In the genomic region with DNA sequence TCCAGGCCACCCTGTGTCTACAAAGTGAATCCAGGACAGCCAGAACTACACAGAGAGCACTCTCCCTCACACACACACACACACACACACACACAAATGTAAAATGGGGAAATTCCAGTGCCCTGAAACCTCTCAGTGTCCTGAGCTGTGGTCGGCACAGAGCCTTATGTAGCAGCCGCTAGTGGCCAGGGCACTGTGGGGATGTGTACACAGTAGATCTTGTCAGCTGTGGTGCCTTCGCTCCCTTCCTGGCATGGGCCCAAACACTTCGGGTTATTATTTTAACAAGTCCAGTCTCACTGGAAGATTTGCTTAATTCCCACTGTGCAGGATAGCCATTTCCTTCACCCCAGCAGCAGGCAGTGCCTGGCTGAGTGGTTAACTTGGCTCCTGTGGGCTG, we compare ENCODE assay signal across 15 mouse cellular contexts.
A peak's percentile ranks its signal among the peaks of the same experiment; 100 is the strongest.
DNase-seq lines count a peak whose midpoint lies in the region; ATAC-seq and TF ChIP-seq lines count a peak whose summit lies in the region.
"Had no signal": no experiment of that assay in that cellular context is flagged by ENCODE, and none has a peak within 500 bp of the region (broad histone marks: within the 10 kb centered on the region; RNA-seq: fewer than 3 reads in every experiment).

No protein-coding gene starts in this region.

- H3K9ac ChIP-seq in kidney, embryonic 15.5 days: no peak overlapping the region
- H3K9ac ChIP-seq in CH12.LX (ENCODE audit: insufficient read depth, low read depth): no peak overlapping the region
- H3K9ac ChIP-seq in hindbrain, embryonic 16.5 days (ENCODE audit: low read depth, low read length): no peak overlapping the region
- H3K9ac ChIP-seq: hindbrain, embryonic 14.5 days had no signal

- no peak overlapping the region for H3K4me3 ChIP-seq in kidney, embryonic 15.5 days (replicated peaks)
- no peak overlapping the region for H3K4me3 ChIP-seq in CH12.LX (replicated peaks in 1 of 3; ENCODE audit: low read depth in 2 of 3, low read length in 2 of 3, poor library complexity in 1 of 3)
- H3K4me3 ChIP-seq in embryonic facial prominence, embryonic 10.5 days: no peak overlapping the region
- no peak overlapping the region for H3K4me3 ChIP-seq in hindbrain, embryonic 16.5 days (ENCODE audit: low read length)
- H3K4me3 ChIP-seq: heart, adult 2 months had no signal

- no peak overlapping the region for H3K4me2 ChIP-seq in kidney, embryonic 15.5 days
- peak overlapping the region; percentile 17; the same call in 1 of the 2 replicates for H3K4me2 ChIP-seq in CH12.LX (ENCODE audit: insufficient read depth, low read depth, poor library complexity, severe bottlenecking)
- no peak overlapping the region for H3K4me2 ChIP-seq in hindbrain, embryonic 16.5 days (ENCODE audit: low read length)
- H3K4me2 ChIP-seq: hindbrain, embryonic 14.5 days had no signal

- peak; percentile 73 for DNase-seq in kidney, postnatal 10 days
- DNase-seq in CH12.LX (ENCODE audit: extremely low read depth): peak; percentile 43
- no peak for DNase-seq in embryonic facial prominence, embryonic 10.5 days (ENCODE audit: low spot score)
- DNase-seq in lung, postnatal 14 days: peak; percentile 55
- DNase-seq in heart, adult 8-10 months (ENCODE audit: low spot score): no peak
- DNase-seq: adrenal gland, postnatal 10 days; cerebellum, adult 9-11 months; heart, adult 2 months; right cerebral cortex, postnatal 14 days; thymus, adult 2 months had no signal

- no peaks in the 10 kb centered on the region for H3K36me3 ChIP-seq in kidney, embryonic 15.5 days
- H3K36me3 ChIP-seq in CH12.LX (replicated peaks in 1 of 2; ENCODE audit: control insufficient read depth in 1 of 2, insufficient read depth in 1 of 2, low read length in 1 of 2): no peaks in the 10 kb centered on the region
- H3K36me3 ChIP-seq in embryonic facial prominence, embryonic 10.5 days (replicated peaks): no peaks in the 10 kb centered on the region
- no peaks in the 10 kb centered on the region for H3K36me3 ChIP-seq in hindbrain, embryonic 16.5 days (ENCODE audit: control insufficient read depth, insufficient read depth, low read length)

- dilution Hi-C loops in CH12.LX (cut with MboI; ENCODE audit: extremely low pct_ligation_motif_present, extremely low pct_unique_long_range_greater_than_20kb, low sequenced_read_pairs): no loop called here

- 0 out of 2 replicates have a peak, but pooled peaks have one; percentile 35 for TF ChIP-seq EP300 in CH12.LX (IDR thresholded peaks at IDR 0.05; ENCODE audit: low read length)

- no peak; the same call in 1 of the 2 replicates for TF ChIP-seq RAD21 in CH12.LX (IDR thresholded peaks at IDR 0.05; ENCODE audit: low read depth, low read length)

- no peak for ATAC-seq in kidney, embryonic 15.5 days (replicated peaks; ENCODE audit: low FRiP score)
- ATAC-seq in monocyte, adult 5-6 weeks (replicated peaks; ENCODE audit: insufficient number of reproducible peaks, low FRiP score, low TSS enrichment, poor library complexity, severe bottlenecking): no peak
- no peak for ATAC-seq in hindbrain, embryonic 16.5 days

- H3K9me3 ChIP-seq in kidney, embryonic 15.5 days (replicated peaks): 0 out of 2 replicates have a peak, but pooled peaks cover 3% of the 10 kb centered on the region
- no peaks in the 10 kb centered on the region for H3K9me3 ChIP-seq in CH12.LX (replicated peaks; ENCODE audit: low read length)
- H3K9me3 ChIP-seq in embryonic facial prominence, embryonic 10.5 days: no peaks in the 10 kb centered on the region
- H3K9me3 ChIP-seq in hindbrain, embryonic 16.5 days (ENCODE audit: control insufficient read depth, low read length): no peaks in the 10 kb centered on the region

- in situ Hi-C loops in CH12.LX (cut with MboI; ENCODE audit: low pct_ligation_motif_present, low pct_unique_long_range_greater_than_20kb, low sequenced_read_pairs): no loop called here

- 0 out of 2 replicates have a peak, but pooled peaks have one; percentile 42 for TF ChIP-seq POLR2A in CH12.LX (IDR thresholded peaks at IDR 0.05; ENCODE audit: low read depth, low read length)

- 43% methylated on average over 4 of the region's 4 CpGs for WGBS in kidney, embryonic 15.5 days
- WGBS in embryonic facial prominence, embryonic 10.5 days: 73% methylated on average over 4 of the region's 4 CpGs
- WGBS in hindbrain, embryonic 16.5 days: 41% methylated on average over 4 of the region's 4 CpGs

- 0 out of 4 replicates have a peak, but pooled peaks of 1 of the 2 experiments have one; percentile 3 for TF ChIP-seq CTCF in CH12.LX (conservative IDR thresholded peaks at IDR 0.05 in 1 of 2, IDR thresholded peaks at IDR 0.05 in 1 of 2; ENCODE audit: low read depth in 2 of 2, low read length in 2 of 2)

- H3K27me3 ChIP-seq in kidney, embryonic 15.5 days: peaks cover 43% of the 10 kb centered on the region
- no peaks in the 10 kb centered on the region for H3K27me3 ChIP-seq in CH12.LX (replicated peaks)
- H3K27me3 ChIP-seq in embryonic facial prominence, embryonic 10.5 days (replicated peaks; ENCODE audit: low read depth, poor library complexity, severe bottlenecking): peaks cover 29% of the 10 kb centered on the region
- no peaks in the 10 kb centered on the region for H3K27me3 ChIP-seq in hindbrain, embryonic 16.5 days (replicated peaks; ENCODE audit: control insufficient read depth, insufficient read depth, low read length)

- peaks cover 38% of the 10 kb centered on the region for H3K4me1 ChIP-seq in kidney, embryonic 15.5 days
- H3K4me1 ChIP-seq in CH12.LX (ENCODE audit: control insufficient read depth in 1 of 2, insufficient read depth in 2 of 2): peaks cover 23 to 69% of the 10 kb centered on the region in 2 experiments
- H3K4me1 ChIP-seq in embryonic facial prominence, embryonic 10.5 days: peaks cover 70% of the 10 kb centered on the region
- peaks cover 3% of the 10 kb centered on the region for H3K4me1 ChIP-seq in hindbrain, embryonic 16.5 days (ENCODE audit: control insufficient read depth, insufficient read depth, low read depth, low read length)

- H3K27ac ChIP-seq in kidney, embryonic 15.5 days: no peak overlapping the region
- H3K27ac ChIP-seq in CH12.LX (ENCODE audit: insufficient read depth, low read depth): no peak overlapping the region
- peak overlapping the region; percentile 42; the same call in 1 of the 2 replicates for H3K27ac ChIP-seq in embryonic facial prominence, embryonic 10.5 days (replicated peaks)
- H3K27ac ChIP-seq in hindbrain, embryonic 16.5 days (ENCODE audit: low read depth, low read length): no peak overlapping the region
- H3K27ac ChIP-seq: heart, adult 2 months; hindbrain, embryonic 14.5 days; macrophage had no signal

- H3K79me2 ChIP-seq in CH12.LX (replicated peaks; ENCODE audit: control insufficient read depth, extremely low read depth, insufficient read depth, poor library complexity, severe bottlenecking): no peaks in the 10 kb centered on the region

TF ChIP-seq in CH12.LX, 34 proteins besides CTCF, POLR2A, EP300 and RAD21:
- TF ChIP-seq USF2 (conservative IDR thresholded peaks at IDR 0.05; ENCODE audit: low read depth, low read length) (no peak), UBTF (IDR thresholded peaks at IDR 0.05; ENCODE audit: low read depth, low read length) (no peak), TCF12 (IDR thresholded peaks at IDR 0.05; ENCODE audit: low read depth, low read length) (peak; percentile 46; the same call in 1 of the 2 replicates), USF1 (IDR thresholded peaks at IDR 0.05; ENCODE audit: low read depth, low read length) (no peak), TBP (conservative IDR thresholded peaks at IDR 0.05; ENCODE audit: low read depth, low read length) (0 out of 2 replicates have a peak, but pooled peaks have one; percentile 37), MYC (IDR thresholded peaks at IDR 0.05; ENCODE audit: low read depth, low read length) (no peak), POLR2AphosphoS2 (IDR thresholded peaks at IDR 0.05; ENCODE audit: low read depth, low read length) (no peak), IRF4 (IDR thresholded peaks at IDR 0.05; ENCODE audit: low read depth, low read length) (peak; percentile 58), SMC3 (IDR thresholded peaks at IDR 0.05; ENCODE audit: low read depth, low read length) (peak; percentile 7; the same call in 1 of the 2 replicates), NELFE (IDR thresholded peaks at IDR 0.05; ENCODE audit: low read depth, low read length) (no peak), ZMIZ1 (IDR thresholded peaks at IDR 0.05; ENCODE audit: low read depth, low read length) (0 out of 2 replicates have a peak, but pooled peaks have one; percentile 36), CHD2 (IDR thresholded peaks at IDR 0.05; ENCODE audit: low read length) (peak; percentile 63; the same call in 1 of the 2 replicates), GABPA (IDR thresholded peaks at IDR 0.05; ENCODE audit: insufficient replicate concordance, low read depth, low read length) (no peak), ETS1 (conservative IDR thresholded peaks at IDR 0.05; ENCODE audit: low read depth, low read length) (no peak), BHLHE40 (IDR thresholded peaks at IDR 0.05; ENCODE audit: low read depth, low read length) (0 out of 2 replicates have a peak, but pooled peaks have one; percentile 24), ELF1 (IDR thresholded peaks at IDR 0.05; ENCODE audit: low read depth, low read length) (0 out of 2 replicates have a peak, but pooled peaks have one; percentile 25), MAZ (IDR thresholded peaks at IDR 0.05; ENCODE audit: low read depth, low read length) (0 out of 2 replicates have a peak, but pooled peaks have one; percentile 17), SIN3A (IDR thresholded peaks at IDR 0.05; ENCODE audit: low read length) (peak; percentile 21; the same call in 1 of the 2 replicates), KAT2A (IDR thresholded peaks at IDR 0.05; ENCODE audit: insufficient replicate concordance, low read length) (no peak), PAX5 (IDR thresholded peaks at IDR 0.05; ENCODE audit: low read length) (no peak), MAX (IDR thresholded peaks at IDR 0.05; ENCODE audit: low read length) (0 out of 2 replicates have a peak, but pooled peaks have one; percentile 35), RCOR1 (conservative IDR thresholded peaks at IDR 0.05; ENCODE audit: low read depth, low read length) (0 out of 2 replicates have a peak, but pooled peaks have one; percentile 44), JUN (IDR thresholded peaks at IDR 0.05; ENCODE audit: insufficient read depth, low read depth, low read length) (no peak)

Comparison
In these comparisons a context has a peak if more than half of its experiments do, and no peak if none do; other contexts are left out.
1. DNase-seq: peak in kidney, postnatal 10 days (single experiment), CH12.LX (single experiment) and lung, postnatal 14 days (single experiment); none in embryonic facial prominence, embryonic 10.5 days (single experiment) and heart, adult 8-10 months (single experiment).